Mouse (Mus musculus) lung, embryonic 15.5 days (tissue): Measurements from ENCODE around the gene Cog5. TPM values are rescaled to one million over a fixed set of nuclear protein-coding genes. Genes with fewer than 3 reads are reported as not detected.

Experiments
- ATAC-seq: fragments of 200-750 bp; cut with Nextera tagmentation; 2 replicates; pipeline ENCODE4 v1.8.0; 2017; ENCODE audit warnings: moderate number of reproducible peaks, borderline replicate concordance; ENCODE audit not compliant: low FRiP score, low TSS enrichment; ENCODE audit errors: extremely low read depth
- H3K27ac ChIP-seq: fragments of 300-500 bp; sonication (generic); 2 replicates; pipeline ENCODE4 v1.5.1; 2015; ENCODE audit warnings: moderate library complexity, mild to moderate bottlenecking, inconsistent platforms
- H3K27me3 ChIP-seq: fragments of 300-500 bp; sonication (generic); 2 replicates; pipeline ENCODE4 v1.6.1; 2015; ENCODE audit warnings: inconsistent platforms
- H3K36me3 ChIP-seq: fragments of 300-500 bp; sonication (generic); 2 replicates; pipeline ENCODE4 v1.6.1; 2015; ENCODE audit warnings: inconsistent platforms
- H3K4me1 ChIP-seq: fragments of 300-500 bp; sonication (generic); 2 replicates; pipeline ENCODE4 v1.6.1; 2015; ENCODE audit warnings: inconsistent platforms
- H3K4me2 ChIP-seq: fragments of 300-500 bp; sonication (generic); 2 replicates; pipeline ENCODE4 v1.6.1; 2015; ENCODE audit warnings: inconsistent platforms, mild to moderate bottlenecking, moderate library complexity
- H3K4me3 ChIP-seq: fragments of 300-500 bp; sonication (generic); 2 replicates; pipeline ENCODE4 v1.5.1; 2015; ENCODE audit warnings: mild to moderate bottlenecking, inconsistent platforms
- H3K9ac ChIP-seq: fragments of 300-500 bp; sonication (generic); 2 replicates; pipeline ENCODE4 v1.6.1; 2015; ENCODE audit warnings: inconsistent platforms
- H3K9me3 ChIP-seq: fragments of 300-500 bp; sonication (generic); 2 replicates; pipeline ENCODE4 v1.6.1; 2016; ENCODE audit warnings: inconsistent platforms
- WGBS: fragments of 180-500 bp; shearing (Covaris S2); methylation state at CpG from one replicate; pipeline ENCODE4 v1.1.7; 2015; 5-methylcytosine and 5-hydroxymethylcytosine counted together
- polyA plus RNA-seq: library from polyadenylated mRNA; unstranded; fragments of >200 nt; fragmentation: Nextera tagmentation; extraction: Ambion mirVana; gene quantifications from 2 replicates; pipeline ENCODE4 v1.2.1, GENCODE M21; 2015

The Cog5 gene
- polyA plus RNA-seq, 1 experiment from 2014 or later = 26.1 TPM

- H3K9me3 ChIP-seq = no peaks in the 10 kb centered on the region
These were observed 228.1 kb downstream of the Cog5 start for GRCm38 (mm10) chr12:31882736-31883135.

GRCm38 (mm10) chr12:31884365-31884764 is 229.7 kb downstream of the Cog5 start:
- no peaks in the 10 kb centered on the region for H3K4me1 ChIP-seq
- H3K9ac ChIP-seq = no peak overlapping the region
- no peak for ATAC-seq
- 0 out of 2 replicates have a peak, but pooled peaks cover 11% of the 10 kb centered on the region for H3K36me3 ChIP-seq
- 80% methylated on average over 4 of the region's 4 CpGs for WGBS
- no peak overlapping the region for H3K27ac ChIP-seq
- H3K9me3 ChIP-seq = no peaks in the 10 kb centered on the region
- no peak overlapping the region for H3K4me2 ChIP-seq
- no peak overlapping the region for H3K4me3 ChIP-seq
- H3K27me3 ChIP-seq = no peaks in the 10 kb centered on the region

More at GRCm38 (mm10) chr12:31882736-31883135, 228.1 kb downstream of the Cog5 start:
- Histone ChIP-seq H3K4me2 (no peak overlapping the region), H3K9ac (no peak overlapping the region), H3K27ac (no peak overlapping the region), H3K4me3 (no peak overlapping the region), H3K4me1 (no peaks in the 10 kb centered on the region), H3K27me3 (no peaks in the 10 kb centered on the region), H3K36me3 (0 out of 2 replicates have a peak, but pooled peaks cover 6% of the 10 kb centered on the region)
- 63% methylated on average over 1 of the region's 1 CpGs for WGBS
- no peak for ATAC-seq

GRCm38 (mm10) chr12:31885084-31885483 is 230.4 kb downstream of the Cog5 start:
- no peaks in the 10 kb centered on the region for H3K4me1 ChIP-seq
- no peak overlapping the region for H3K27ac ChIP-seq
- H3K9ac ChIP-seq = no peak overlapping the region
- no peaks in the 10 kb centered on the region for H3K9me3 ChIP-seq
- no peaks in the 10 kb centered on the region for H3K27me3 ChIP-seq
- no peak overlapping the region for H3K4me3 ChIP-seq
- H3K4me2 ChIP-seq = no peak overlapping the region
- WGBS = 81% methylated on average over 4 of the region's 4 CpGs
- ATAC-seq = no peak
- H3K36me3 ChIP-seq = 0 out of 2 replicates have a peak, but pooled peaks cover 11% of the 10 kb centered on the region

GRCm38 (mm10) chr12:31885844-31886606 is 231.4 kb downstream of the Cog5 start:
- H3K27me3 ChIP-seq = no peaks in the 10 kb centered on the region
- no peak overlapping the region for H3K9ac ChIP-seq
- no peak overlapping the region for H3K4me3 ChIP-seq
- H3K27ac ChIP-seq = no peak overlapping the region
- no peak for ATAC-seq
- WGBS = 93% methylated on average over 11 of the region's 11 CpGs
- H3K4me1 ChIP-seq = no peaks in the 10 kb centered on the region
- H3K36me3 ChIP-seq = 0 out of 2 replicates have a peak, but pooled peaks cover 11% of the 10 kb centered on the region
- no peak overlapping the region for H3K4me2 ChIP-seq
- H3K9me3 ChIP-seq = no peaks in the 10 kb centered on the region

- ATAC-seq = no peak
- 0 out of 2 replicates have a peak, but pooled peaks cover 11% of the 10 kb centered on the region for H3K36me3 ChIP-seq
- no peak overlapping the region for H3K4me3 ChIP-seq
- H3K4me2 ChIP-seq = no peak overlapping the region
- H3K4me1 ChIP-seq = no peaks in the 10 kb centered on the region
- no peaks in the 10 kb centered on the region for H3K27me3 ChIP-seq
- 66% methylated on average over 6 of the region's 6 CpGs for WGBS
- H3K9me3 ChIP-seq = no peaks in the 10 kb centered on the region
- H3K9ac ChIP-seq = no peak overlapping the region
- H3K27ac ChIP-seq = no peak overlapping the region
These were observed 236.0 kb downstream of the Cog5 start for GRCm38 (mm10) chr12:31890685-31891084.

- peaks cover 4% of the 10 kb centered on the region for H3K4me1 ChIP-seq
- H3K4me2 ChIP-seq = no peak overlapping the region
- ATAC-seq = no peak
- H3K36me3 ChIP-seq = 0 out of 2 replicates have a peak, but pooled peaks cover 5% of the 10 kb centered on the region
- H3K9ac ChIP-seq = no peak overlapping the region
- no peak overlapping the region for H3K4me3 ChIP-seq
- H3K9me3 ChIP-seq = no peaks in the 10 kb centered on the region
- no peaks in the 10 kb centered on the region for H3K27me3 ChIP-seq
- no peak overlapping the region for H3K27ac ChIP-seq
These were observed 237.4 kb downstream of the Cog5 start for GRCm38 (mm10) chr12:31892079-31892478.

GRCm38 (mm10) chr12:31892771-31893170 is 238.1 kb downstream of the Cog5 start:
- WGBS = 82% methylated on average over 7 of the region's 7 CpGs
- no peak for ATAC-seq

GRCm38 (mm10) chr12:31895095-31895734 is 240.5 kb downstream of the Cog5 start:
- Histone ChIP-seq H3K9ac (no peak overlapping the region), H3K4me3 (no peak overlapping the region), H3K4me1 (peaks cover 4% of the 10 kb centered on the region), H3K27ac (no peak overlapping the region), H3K36me3 (no peaks in the 10 kb centered on the region), H3K27me3 (no peaks in the 10 kb centered on the region), H3K4me2 (no peak overlapping the region), H3K9me3 (no peaks in the 10 kb centered on the region)
- WGBS = 37% methylated on average over 8 of the region's 8 CpGs
- no peak for ATAC-seq

More at GRCm38 (mm10) chr12:31892771-31893170, 238.1 kb downstream of the Cog5 start:
- Histone ChIP-seq H3K27me3 (no peaks in the 10 kb centered on the region), H3K36me3 (0 out of 2 replicates have a peak, but pooled peaks cover 5% of the 10 kb centered on the region), H3K27ac (no peak overlapping the region), H3K4me1 (peaks cover 4% of the 10 kb centered on the region), H3K9ac (no peak overlapping the region), H3K9me3 (no peaks in the 10 kb centered on the region), H3K4me2 (no peak overlapping the region), H3K4me3 (no peak overlapping the region)

GRCm38 (mm10) chr12:31895888-31896287 is 241.2 kb downstream of the Cog5 start:
- H3K27ac ChIP-seq = no peak overlapping the region

GRCm38 (mm10) chr12:31896295-31896694 is 241.6 kb downstream of the Cog5 start:
- H3K36me3 ChIP-seq = no peaks in the 10 kb centered on the region
- H3K9me3 ChIP-seq = no peaks in the 10 kb centered on the region
- no peaks in the 10 kb centered on the region for H3K27me3 ChIP-seq
- no peak overlapping the region for H3K9ac ChIP-seq
- H3K4me3 ChIP-seq = no peak overlapping the region
- H3K4me1 ChIP-seq = peaks cover 4% of the 10 kb centered on the region
- WGBS = 40% methylated on average over 5 of the region's 5 CpGs
- H3K27ac ChIP-seq = no peak overlapping the region
- no peak overlapping the region for H3K4me2 ChIP-seq
- no peak for ATAC-seq

More at GRCm38 (mm10) chr12:31895888-31896287, 241.2 kb downstream of the Cog5 start:
- H3K9ac ChIP-seq = no peak overlapping the region
- no peak overlapping the region for H3K4me2 ChIP-seq
- H3K9me3 ChIP-seq = no peaks in the 10 kb centered on the region
- H3K4me1 ChIP-seq = peaks cover 4% of the 10 kb centered on the region
- 18% methylated on average over 2 of the region's 2 CpGs for WGBS
- H3K4me3 ChIP-seq = no peak overlapping the region
- ATAC-seq = no peak
- no peaks in the 10 kb centered on the region for H3K27me3 ChIP-seq
- H3K36me3 ChIP-seq = no peaks in the 10 kb centered on the region

- no peak overlapping the region for H3K4me2 ChIP-seq
- H3K9me3 ChIP-seq = no peaks in the 10 kb centered on the region
- no peak overlapping the region for H3K9ac ChIP-seq
- no peak overlapping the region for H3K27ac ChIP-seq
- H3K4me3 ChIP-seq = no peak overlapping the region
- no peaks in the 10 kb centered on the region for H3K27me3 ChIP-seq
- H3K36me3 ChIP-seq = no peaks in the 10 kb centered on the region
- 70% methylated on average over 8 of the region's 8 CpGs for WGBS
- peaks cover 4% of the 10 kb centered on the region for H3K4me1 ChIP-seq
- no peak for ATAC-seq
These were observed 242.3 kb downstream of the Cog5 start for GRCm38 (mm10) chr12:31896986-31897385.

GRCm38 (mm10) chr12:31897456-31897855 is 242.8 kb downstream of the Cog5 start:
- H3K4me2 ChIP-seq = no peak overlapping the region
- H3K4me3 ChIP-seq = no peak overlapping the region
- ATAC-seq = no peak
- H3K4me1 ChIP-seq = peaks cover 4% of the 10 kb centered on the region
- no peaks in the 10 kb centered on the region for H3K9me3 ChIP-seq
- H3K27me3 ChIP-seq = no peaks in the 10 kb centered on the region
- no peaks in the 10 kb centered on the region for H3K36me3 ChIP-seq
- H3K9ac ChIP-seq = no peak overlapping the region
- H3K27ac ChIP-seq = no peak overlapping the region
- WGBS = 67% methylated on average over 7 of the region's 7 CpGs
